Mouse (Mus musculus) heart, adult 11 months (tissue): ENCODE results near the gene Srm.
A peak's percentile ranks its signal among the peaks of the same experiment; 100 is the strongest.

Experiments
- DNase-seq: peaks from one replicate; pipeline ENCODE4 v3.0.0; 2022

The Srm gene

GRCm38 (mm10) chr4:148638302-148638701 lies 47.0 kb downstream of the Srm start:
- no peak for DNase-seq

- no peak for DNase-seq
Measured at GRCm38 (mm10) chr4:148639455-148639854, 48.2 kb downstream of the Srm start.

GRCm38 (mm10) chr4:148641121-148641520 lies 49.8 kb downstream of the Srm start:
- no peak for DNase-seq

- DNase-seq = no peak
Measured at GRCm38 (mm10) chr4:148643291-148644156, 52.2 kb downstream of the Srm start, which contains the start of gene Gm572. Gm572 (plus strand) TSS chr4:148643317.

GRCm38 (mm10) chr4:148644157-148644511 lies 52.8 kb downstream of the Srm start:
- DNase-seq = peak; percentile 91
